Mouse (Mus musculus) B cell, adult (primary cell): ENCODE data around the gene Exoc3l. TPM values are rescaled to one million over a fixed set of nuclear protein-coding genes. Genes with fewer than 3 reads are reported as not detected.

Experiments used
- total RNA-seq: library from RNA; stranded (reverse); gene quantifications from 4 replicates; pipeline ENCODE4 v1.2.4, GENCODE M21; 2023; ENCODE audit not compliant: inconsistent age

Exoc3l gene
- total RNA-seq, result 1.2 to 1.4 TPM (median 1.3 TPM) in 4 replicates

DNA sequence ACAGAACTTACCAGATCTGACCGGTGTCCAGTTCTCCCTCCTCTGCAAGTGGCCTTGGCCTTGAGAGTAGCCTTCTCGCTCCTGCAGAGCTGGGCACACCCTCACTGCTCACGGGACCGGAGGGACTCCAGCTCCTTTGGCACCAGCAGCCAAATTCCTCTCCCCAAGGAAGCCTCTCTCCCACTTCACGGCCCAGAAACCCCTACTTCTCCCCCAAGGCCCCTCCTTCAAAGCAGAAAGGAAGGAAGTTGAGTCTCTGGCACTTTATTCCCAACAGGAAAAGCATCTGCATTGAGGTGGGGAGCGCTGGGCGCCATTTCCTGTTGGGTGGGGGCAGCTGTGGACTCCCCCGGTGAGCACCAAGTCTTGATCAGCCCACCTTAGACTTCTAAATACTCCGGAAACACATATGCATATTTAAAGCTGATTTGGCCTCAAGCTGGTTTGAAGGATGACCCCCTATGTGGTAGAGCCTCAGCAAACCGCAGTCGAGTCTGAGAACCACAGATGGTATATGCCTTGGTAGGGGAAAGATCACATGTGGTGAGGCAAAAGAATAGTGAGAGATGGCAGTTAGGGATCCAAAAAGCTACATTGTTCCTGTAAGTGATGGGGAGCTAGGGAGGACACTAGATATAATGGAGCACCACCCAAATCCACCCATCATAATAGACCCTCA lies at the start of gene Exoc3l:
Exoc3l (minus strand) TSS at position 207 of the 679 bp plus-strand sequence.

GRCm38 (mm10) chr8:105326141-105326672 lies 30.3 kb upstream of the Exoc3l start, which contains the start of the genes Lrrc29 and Tmem208:
Lrrc29 (minus strand) TSS chr8:105326278.
Tmem208 (plus strand) TSS chr8:105326354.

GRCm38 (mm10) chr8:105305211-105306145 lies 9.6 kb upstream of the Exoc3l start, which contains the start of gene Elmo3:
Elmo3 (plus strand) TSS chr8:105305601.

GRCm38 (mm10) chr8:105297511-105298192 lies 1.8 kb upstream of the Exoc3l start, which contains the start of gene E2f4:
E2f4 (plus strand) TSS chr8:105297663.

DNA sequence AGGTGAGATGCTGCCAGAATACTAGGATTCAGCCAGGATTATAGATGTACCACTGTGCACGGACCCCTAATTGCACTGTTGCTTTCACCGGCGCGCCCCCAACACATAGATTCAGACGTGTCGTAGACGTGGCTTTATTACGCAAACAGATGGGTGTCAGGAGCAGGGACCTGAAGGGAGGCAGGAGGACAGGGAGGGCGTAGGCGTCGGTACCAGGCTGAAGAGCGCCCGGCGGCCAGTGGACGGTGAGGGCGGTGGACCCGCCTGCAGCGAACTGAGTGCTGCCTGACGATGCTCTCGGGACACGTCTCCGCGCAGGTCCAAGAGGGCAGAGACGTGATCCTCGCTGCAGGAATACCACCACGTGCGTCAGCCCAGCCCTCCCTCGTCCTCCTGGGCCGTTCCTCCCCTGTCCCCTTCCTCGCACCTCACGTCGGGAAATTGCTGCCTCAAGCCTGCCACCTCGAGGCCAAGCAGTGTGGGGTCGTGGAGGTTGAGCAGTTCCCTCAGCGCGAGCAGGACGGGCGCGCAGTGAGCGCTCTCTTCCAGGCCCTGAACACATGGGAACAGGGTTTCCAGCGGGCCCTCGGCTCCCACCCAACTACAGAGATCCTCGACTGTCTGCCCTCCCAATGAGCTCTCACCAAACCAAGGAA lies 6.0 kb downstream of the Exoc3l start, which contains the start of gene 4931428F04Rik:
4931428F04Rik (minus strand) TSS at position 60 of the 656 bp plus-strand sequence.

DNA sequence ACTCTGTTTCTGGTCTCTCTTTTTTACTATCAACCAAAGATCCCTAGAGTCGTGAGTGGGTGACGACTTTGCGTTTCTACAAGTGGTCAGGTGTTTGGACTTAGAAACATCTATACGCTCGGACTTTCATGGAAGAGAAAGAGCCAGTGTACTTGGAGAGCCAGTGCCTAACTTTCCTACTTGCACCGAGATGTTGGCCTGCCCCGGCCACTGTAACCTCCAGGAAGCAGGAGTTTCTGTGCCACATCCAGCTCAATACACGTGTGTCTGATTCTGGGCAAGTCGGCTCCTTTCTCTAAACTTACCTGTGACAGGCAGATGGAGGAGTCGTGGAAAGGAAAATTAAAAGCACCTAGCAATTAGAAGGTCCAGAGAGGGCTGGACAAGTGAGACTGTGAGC lies 20.1 kb downstream of the Exoc3l start, which contains the start of gene Nol3:
Nol3 (plus strand) TSS at position 301 of the 400 bp plus-strand sequence.

DNA sequence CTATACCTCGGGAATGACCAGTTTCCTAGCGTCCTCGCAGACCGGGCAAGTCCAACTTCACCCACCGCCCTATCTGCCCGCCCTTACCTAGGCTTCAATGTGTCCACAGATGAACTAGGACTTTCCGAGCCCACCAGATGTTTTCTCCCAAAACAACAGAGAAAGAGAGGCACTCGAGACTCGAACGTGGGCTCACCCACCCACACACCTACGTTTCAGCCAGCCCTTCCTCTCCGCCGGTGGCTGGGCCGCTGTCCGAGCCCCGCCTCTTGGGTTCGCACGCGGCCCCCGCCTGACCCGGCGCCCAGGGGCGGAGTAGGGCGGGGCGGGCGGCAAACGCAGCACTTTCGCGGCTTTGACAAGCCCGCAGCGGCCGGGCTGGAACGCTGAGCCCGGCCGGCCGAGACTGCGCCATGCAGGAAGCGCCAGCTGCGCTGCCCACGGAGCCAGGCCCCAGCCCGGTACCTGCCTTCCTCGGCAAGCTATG lies 26.4 kb downstream of the Exoc3l start, which contains the start of gene Hsf4:
Hsf4 (plus strand) TSS at position 341 of the 487 bp plus-strand sequence.

GRCm38 (mm10) chr8:105264024-105264982 lies 31.6 kb downstream of the Exoc3l start, which contains the start of the genes Tradd and Fbxl8:
Tradd (minus strand) TSS chr8:105264609.
Fbxl8 (plus strand) TSS chr8:105264648.

GRCm38 (mm10) chr8:105254966-105255350 lies 40.9 kb downstream of the Exoc3l start, which contains the start of gene B3gnt9:
B3gnt9 (minus strand) TSS chr8:105255153.

Other genes with a start within 250 kb of the Exoc3l start
- gene Ces3a, start 247.5 kb downstream of the Exoc3l start, total RNA-seq, result not detected in 4 replicates
- gene Ces3b, start 212.3 kb downstream of the Exoc3l start, total RNA-seq, result not detected in 4 replicates
- gene Ces4a, start 164.3 kb downstream of the Exoc3l start, total RNA-seq, result not detected in 4 replicates
- 88.9 to 106 TPM (median 97.3 TPM) in 4 replicates for gene Cbfb, start 125.4 kb downstream of the Exoc3l start, total RNA-seq
- gene D230025D16Rik, start 71.0 kb downstream of the Exoc3l start, total RNA-seq, result 22.9 to 29.6 TPM (median 24.6 TPM) in 4 replicates
- gene B3gnt9, start 40.9 kb downstream of the Exoc3l start, total RNA-seq, result 1.00 to 1.5 TPM (median 1.4 TPM) in 4 replicates
- gene Tradd, start 31.5 kb downstream of the Exoc3l start, total RNA-seq, result 21.0 to 25.3 TPM (median 23.2 TPM) in 4 replicates
- gene Fbxl8, start 31.5 kb downstream of the Exoc3l start, total RNA-seq, result 8.0 to 10.0 TPM (median 9.0 TPM) in 4 replicates
- gene Hsf4, start 26.3 kb downstream of the Exoc3l start, total RNA-seq, result 0.33 to 1.1 TPM (median 0.88 TPM) in 4 replicates
- gene Nol3, start 20.0 kb downstream of the Exoc3l start, total RNA-seq, result not detected in 4 replicates
- 5.0 to 7.7 TPM (median 6.5 TPM) in 4 replicates for gene 4931428F04Rik, start 6.2 kb downstream of the Exoc3l start, total RNA-seq
- 83.8 to 97.8 TPM (median 88.5 TPM) in 4 replicates for gene E2f4, start 1.6 kb upstream of the Exoc3l start, total RNA-seq
- 3.0 to 4.7 TPM (median 3.9 TPM) in 4 replicates for gene Elmo3, start 9.5 kb upstream of the Exoc3l start, total RNA-seq
- 6.3 to 8.3 TPM (median 7.0 TPM) in 4 replicates for gene Lrrc29, start 30.2 kb upstream of the Exoc3l start, total RNA-seq
- 26.8 to 32.7 TPM (median 29.3 TPM) in 4 replicates for gene Tmem208, start 30.3 kb upstream of the Exoc3l start, total RNA-seq
- gene Fhod1, start 51.9 kb upstream of the Exoc3l start, total RNA-seq, result 35.8 to 40.7 TPM (median 37.7 TPM) in 4 replicates
- 1.3 to 2.1 TPM (median 2.0 TPM) in 4 replicates for gene Slc9a5, start 52.7 kb upstream of the Exoc3l start, total RNA-seq
- not detected in 4 replicates for gene Plekhg4, start 77.2 kb upstream of the Exoc3l start, total RNA-seq
- gene Kctd19, start 117.4 kb upstream of the Exoc3l start, total RNA-seq, result not detected in 4 replicates
- gene Lrrc36, start 117.5 kb upstream of the Exoc3l start, total RNA-seq, result not detected in 4 replicates
- 0.54 to 0.77 TPM (median 0.63 TPM) in 3 of 4 replicates, not detected in the other for gene Tppp3, start 175.4 kb upstream of the Exoc3l start, total RNA-seq
- 3.0 to 4.8 TPM (median 3.6 TPM) in 4 replicates for gene Zdhhc1, start 200.8 kb upstream of the Exoc3l start, total RNA-seq
- gene Hsd11b2, start 222.7 kb upstream of the Exoc3l start, total RNA-seq, result not detected in 4 replicates